Mouse (Mus musculus) C2C12 (cell line): ENCODE measurements around the gene Map3k4.

Source experiments
- CEBPB ChIP-seq: IDR thresholded peaks from one replicate; pipeline ENCODE4 v1.6.1; 2011; ENCODE audit warnings: low read depth, mild to moderate bottlenecking, control low read depth, moderate library complexity
- CTCF ChIP-seq: IDR thresholded peaks from one replicate; pipeline ENCODE4 v1.5.1; 2011; ENCODE audit not compliant: control insufficient read depth, insufficient read depth, insufficient read length
- MAX ChIP-seq: IDR thresholded peaks from one replicate; pipeline ENCODE4 v1.6.1; 2011; ENCODE audit warnings: mild to moderate bottlenecking, control low read depth
- MYOG ChIP-seq: IDR thresholded peaks from one replicate; pipeline ENCODE4 v1.6.1; 2011; ENCODE audit not compliant: control insufficient read depth, insufficient read length; ENCODE audit errors: extremely low read depth
- USF1 ChIP-seq: IDR thresholded peaks from one replicate; pipeline ENCODE4 v1.6.1; 2011; ENCODE audit warnings: low read depth, mild to moderate bottlenecking, control low read depth, moderate library complexity

- TF ChIP-seq CTCF (no peak), USF1 (no peak), CEBPB (no peak), MAX (no peak), MYOG (no peak)
These were observed 106.3 kb downstream of the Map3k4 start for GRCm38 (mm10) chr17:12212341-12212740.
